Mouse (Mus musculus): ENCODE measurements around the gene Tnfrsf12a.

The Tnfrsf12a gene

DNA sequence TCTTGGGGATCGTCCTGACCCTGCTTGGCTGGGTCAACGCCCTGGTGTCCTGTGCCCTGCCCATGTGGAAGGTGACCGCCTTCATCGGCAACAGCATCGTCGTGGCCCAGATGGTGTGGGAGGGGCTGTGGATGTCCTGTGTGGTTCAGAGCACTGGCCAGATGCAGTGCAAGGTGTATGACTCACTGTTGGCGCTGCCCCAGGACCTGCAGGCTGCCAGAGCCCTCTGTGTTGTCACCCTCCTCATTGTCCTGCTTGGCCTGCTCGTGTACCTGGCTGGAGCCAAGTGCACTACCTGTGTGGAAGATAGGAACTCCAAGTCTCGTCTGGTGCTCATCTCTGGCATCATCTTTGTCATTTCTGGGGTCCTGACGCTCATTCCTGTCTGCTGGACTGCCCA lies 3.8 kb upstream of the Tnfrsf12a start:
- in situ Hi-C loops (cut with MboI; ENCODE audit: low sequenced_read_pairs), result no loop called here

DNA sequence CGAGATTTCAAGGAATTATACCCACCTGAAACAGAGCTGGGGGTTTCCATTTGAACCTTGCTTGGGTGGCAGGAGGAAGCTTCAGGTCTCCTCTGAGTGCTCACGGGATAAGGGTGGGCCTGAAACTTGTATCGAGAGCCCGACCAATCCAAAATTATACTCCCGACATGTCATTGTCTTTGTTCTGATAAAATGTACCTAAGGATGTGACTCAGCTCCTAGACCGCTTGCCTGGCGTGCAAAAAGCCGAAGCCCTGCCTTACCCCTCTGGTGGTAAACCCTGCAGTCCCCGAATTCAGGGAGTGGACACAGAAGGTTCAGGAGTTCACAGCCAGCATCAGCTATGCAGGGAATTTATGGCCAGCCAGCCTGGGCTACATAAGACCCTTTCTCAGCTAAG lies 3.1 kb upstream of the Tnfrsf12a start:
- in situ Hi-C loops (cut with MboI; ENCODE audit: low sequenced_read_pairs), result no loop called here

DNA sequence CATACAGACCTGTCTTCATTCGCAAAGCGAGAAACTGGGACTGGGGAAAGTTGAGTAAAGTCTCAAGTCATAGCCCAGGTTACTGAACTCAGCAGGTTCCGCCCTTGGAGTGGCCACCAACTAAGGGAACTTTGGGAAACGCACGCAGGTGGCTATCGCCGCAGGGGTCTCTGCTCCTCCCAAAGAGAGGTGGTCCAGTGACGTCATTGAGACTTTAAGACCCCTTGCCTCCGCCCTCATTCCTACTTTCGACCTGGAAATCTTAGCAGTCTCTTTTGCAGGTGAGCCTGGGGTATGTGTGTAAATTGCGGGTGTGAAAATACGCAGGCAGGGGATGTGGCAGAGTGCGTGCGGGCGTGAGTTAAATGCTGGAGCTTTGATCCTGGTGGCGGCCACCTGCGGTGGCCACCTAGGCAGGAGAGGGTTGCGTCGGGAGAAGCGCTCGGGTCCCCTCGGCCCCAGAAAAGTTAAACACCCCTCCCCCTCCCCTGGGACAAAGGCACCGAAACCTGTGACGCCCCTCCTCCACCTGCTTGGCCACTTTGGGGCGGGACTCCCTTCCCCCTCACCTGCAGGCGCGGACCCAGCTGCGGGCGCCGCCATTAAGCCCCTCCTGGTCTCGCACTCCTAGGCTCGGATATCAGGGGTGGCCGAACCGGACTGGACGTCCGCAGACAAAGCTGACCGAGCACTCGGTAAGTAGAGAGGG lies 2.0 kb upstream of the Tnfrsf12a start, which contains the start of gene Cldn6:
TSS of gene Cldn6 (plus strand) at position 123 of the 709 bp plus-strand sequence.
- in situ Hi-C loops (cut with MboI; ENCODE audit: low sequenced_read_pairs), result no loop called here

DNA sequence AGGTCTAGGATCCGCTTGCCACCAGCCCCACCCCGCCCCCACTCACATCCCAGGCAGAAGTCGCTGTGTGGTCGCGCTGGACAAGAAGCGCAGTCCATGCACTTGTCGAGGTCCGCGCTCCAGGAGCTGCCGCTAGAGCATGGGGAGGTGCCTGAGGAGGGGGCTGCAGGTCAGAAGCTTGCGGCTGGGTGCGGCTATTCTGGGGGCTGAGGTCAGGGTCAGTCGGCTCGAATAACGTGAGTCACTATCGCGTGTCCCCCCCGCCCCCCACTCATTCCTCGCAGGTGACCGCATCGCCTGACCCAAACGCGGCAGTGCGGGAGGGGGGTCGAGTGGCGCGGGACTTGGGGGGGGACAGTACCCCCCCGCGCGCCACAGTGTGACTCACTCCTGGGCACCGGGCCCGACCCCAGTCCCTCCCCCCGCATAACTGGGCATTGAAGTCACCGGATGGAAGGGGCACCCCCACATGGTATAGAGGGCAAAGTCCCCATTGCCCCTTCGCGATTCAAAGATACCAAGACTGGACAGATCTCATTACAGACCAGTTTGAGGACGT lies 716 bp downstream of the Tnfrsf12a start:
- in situ Hi-C loops (cut with MboI; ENCODE audit: low sequenced_read_pairs), result no loop called here

DNA sequence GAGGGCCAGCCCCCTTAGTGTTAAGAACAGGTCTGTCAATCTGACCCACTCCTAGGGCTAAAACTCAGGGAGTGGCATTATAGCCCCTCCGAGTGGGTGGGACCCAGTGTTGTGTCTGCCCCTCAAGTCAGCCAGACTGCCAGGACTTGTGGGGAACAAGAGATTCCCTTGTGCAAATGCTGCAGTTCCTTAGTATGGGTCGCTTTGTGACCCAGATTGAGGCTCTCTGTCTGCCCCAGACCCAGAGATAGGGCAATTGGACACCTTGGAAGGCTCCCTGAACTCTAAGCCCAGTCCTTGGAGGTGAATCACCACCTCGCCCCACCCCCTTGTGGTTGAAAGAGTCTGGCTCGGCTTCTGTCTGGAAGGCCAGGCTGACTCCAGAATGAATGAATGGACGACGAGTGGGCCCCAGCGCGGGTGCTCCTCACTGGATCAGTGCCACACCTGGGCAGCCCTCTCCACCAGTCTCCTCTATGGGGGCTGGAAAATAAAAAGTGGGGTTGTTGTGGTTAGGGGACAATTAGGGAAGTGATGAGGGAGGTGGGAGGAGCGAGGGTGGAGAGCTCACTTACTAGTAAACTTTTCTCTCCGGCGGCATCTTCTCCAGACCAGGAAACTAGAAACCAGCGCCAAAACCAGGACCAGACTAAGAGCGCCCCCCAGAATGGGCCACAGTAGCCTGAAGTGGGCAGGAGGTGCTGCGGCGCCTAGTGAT lies 1.5 kb downstream of the Tnfrsf12a start:
- in situ Hi-C loops (cut with MboI; ENCODE audit: low sequenced_read_pairs), result no loop called here

DNA sequence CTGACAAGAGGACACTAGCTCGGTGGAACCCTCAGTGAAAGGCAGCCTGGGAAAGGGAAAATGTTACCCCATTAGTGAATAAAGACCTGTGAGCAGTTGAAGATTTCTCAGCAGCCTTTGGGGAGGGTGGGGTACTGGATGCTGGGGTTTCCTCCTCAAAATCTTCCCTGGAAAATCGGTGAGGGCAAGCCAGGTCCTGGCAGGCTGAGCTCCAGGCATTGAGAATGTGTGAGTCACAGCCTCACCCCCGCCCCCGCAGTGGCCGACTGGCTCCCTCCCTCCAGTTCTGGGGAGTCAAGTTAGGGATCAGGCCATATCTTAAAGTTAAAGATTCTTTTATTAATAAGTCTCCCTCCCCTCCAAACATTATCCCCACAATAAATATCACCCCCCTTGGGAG lies 2.1 kb downstream of the Tnfrsf12a start:
- in situ Hi-C loops (cut with MboI; ENCODE audit: low sequenced_read_pairs), result no loop called here

DNA sequence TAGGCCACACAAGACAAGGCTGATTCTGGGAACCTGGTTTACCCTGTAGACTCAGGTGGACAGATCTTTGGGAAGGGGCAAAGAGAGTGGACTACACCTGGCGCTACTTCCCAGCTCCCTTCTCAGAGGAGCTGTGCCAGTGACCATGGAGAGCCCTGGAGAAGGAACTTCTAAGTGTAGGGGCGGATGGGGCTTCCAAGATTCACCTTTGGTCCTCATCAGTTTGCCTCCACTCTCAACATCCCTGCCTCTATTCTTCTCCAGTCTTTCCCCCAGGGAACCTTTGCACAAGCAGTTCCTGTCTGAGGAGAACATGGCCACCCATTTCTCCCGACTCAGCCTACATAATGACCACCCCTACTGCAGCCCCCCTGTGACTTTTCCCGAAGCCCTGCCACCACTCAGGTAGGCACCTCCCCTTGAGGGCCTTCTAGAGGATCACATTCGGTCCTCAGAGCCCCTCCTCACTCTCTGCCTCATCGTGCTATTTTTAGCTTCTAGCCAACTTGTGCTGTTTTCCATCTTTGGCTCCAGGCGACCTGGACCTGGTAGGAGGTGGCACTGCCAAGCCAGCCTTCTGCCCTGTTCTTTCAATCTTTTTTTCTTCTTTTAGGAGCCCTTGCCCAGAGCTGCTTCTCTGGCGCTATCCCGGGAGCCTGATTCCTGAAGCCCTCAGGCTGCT lies 2.9 kb downstream of the Tnfrsf12a start:
- in situ Hi-C loops (cut with MboI; ENCODE audit: low sequenced_read_pairs), result no loop called here

DNA sequence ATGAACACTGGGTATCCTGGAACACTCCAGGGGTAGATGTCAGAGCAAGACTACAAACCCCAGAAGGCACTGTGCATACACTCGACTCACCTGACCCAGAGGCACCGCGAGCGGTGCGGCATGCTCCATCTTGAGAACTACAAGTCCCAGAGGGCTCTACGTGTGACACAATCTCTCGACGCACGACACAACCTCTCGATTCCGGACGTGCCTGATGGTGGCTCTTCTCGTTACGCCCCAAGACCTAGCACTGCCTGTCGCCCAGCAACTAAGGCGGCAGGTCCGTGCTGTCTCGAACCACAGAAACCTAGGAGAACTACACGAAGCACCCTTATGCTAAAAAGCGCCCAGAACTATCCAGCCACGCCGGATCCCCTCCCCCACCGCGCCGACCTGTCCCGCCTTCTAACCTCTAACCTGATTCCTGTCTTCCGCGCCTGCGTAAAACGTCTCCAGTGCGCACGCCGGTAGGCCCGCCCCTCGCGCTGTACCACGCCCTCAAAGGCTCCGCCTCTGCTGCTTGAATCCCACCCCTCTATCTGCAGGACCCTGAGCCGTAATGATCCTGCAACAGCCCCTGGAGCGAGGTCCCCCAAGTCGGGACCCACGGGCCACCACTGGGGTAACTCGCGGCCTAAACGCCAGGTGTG lies 3.7 kb downstream of the Tnfrsf12a start, which contains the start of the genes Hcfc1r1 and Thoc6:
TSS of gene Hcfc1r1 (plus strand) at position 173 of the 650 bp plus-strand sequence.
TSS of gene Thoc6 (minus strand) at position 459 of the 650 bp plus-strand sequence.
- in situ Hi-C loops (cut with MboI; ENCODE audit: low sequenced_read_pairs), result no loop called here

DNA sequence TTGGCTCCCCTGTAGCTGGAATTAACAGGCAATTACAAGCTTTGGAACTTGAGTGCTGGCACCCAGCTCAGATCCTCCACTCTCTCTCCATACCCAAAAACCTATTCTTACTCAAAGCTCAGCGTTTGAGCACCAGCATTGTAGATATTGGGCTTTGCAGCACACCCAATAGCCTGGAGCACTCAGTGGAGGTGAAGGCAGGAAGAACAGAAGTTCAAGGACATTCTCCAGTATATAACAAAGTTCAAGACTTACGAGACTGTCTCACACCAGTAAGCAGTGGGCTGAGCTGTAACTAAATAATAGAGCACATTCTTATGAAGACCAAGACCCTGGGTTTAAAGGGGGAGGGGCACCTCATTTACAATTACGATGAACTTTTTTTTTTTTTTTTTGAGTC lies 4.5 kb downstream of the Tnfrsf12a start:
- in situ Hi-C loops (cut with MboI; ENCODE audit: low sequenced_read_pairs), result no loop called here

DNA sequence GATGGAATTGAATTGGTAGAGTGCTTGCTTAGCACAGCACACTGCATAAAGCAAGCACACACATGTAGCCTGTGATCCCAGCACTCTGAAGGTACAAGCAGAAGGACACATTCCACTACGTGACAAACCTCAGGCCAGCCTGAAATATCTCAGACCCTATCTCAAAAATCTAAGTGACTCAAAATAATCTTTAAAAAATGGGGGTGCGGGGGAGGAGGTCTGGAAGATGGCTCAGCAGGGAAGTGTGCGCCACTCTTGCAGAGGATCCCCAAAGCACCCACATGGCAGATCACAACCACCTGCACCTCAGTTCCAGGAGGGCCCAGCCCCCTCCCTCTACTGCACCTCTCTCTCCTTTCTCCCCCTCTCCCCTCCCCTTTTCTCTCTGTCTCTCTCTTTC lies 5.7 kb downstream of the Tnfrsf12a start:
- in situ Hi-C loops (cut with MboI; ENCODE audit: low sequenced_read_pairs), result no loop called here

DNA sequence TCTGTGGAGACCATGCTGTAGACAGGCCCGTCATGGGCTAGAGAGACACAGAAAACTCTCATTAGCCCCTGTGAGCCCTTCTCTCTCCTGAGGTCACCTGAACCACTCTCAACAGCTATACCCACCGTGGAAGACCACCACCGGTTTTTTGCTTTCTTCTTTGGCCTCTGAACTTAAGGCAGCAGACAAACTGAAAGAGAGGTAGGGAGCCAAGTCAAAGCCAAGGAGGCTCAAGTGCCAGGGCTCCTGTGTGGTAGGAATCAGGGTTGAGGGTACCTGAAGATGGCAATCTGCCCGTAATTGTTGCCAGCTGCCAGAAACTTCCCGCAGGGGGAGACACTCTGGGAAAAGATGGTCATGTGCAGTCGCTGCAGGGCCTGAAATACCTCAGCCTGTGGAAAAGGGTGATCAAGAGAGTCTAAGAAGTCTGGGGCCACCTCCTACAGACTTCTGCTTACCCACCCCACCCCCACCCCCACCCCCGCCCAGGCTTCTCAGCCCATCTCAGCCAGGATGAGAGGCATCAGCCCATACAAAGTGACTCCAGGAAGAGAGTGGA lies 6.7 kb downstream of the Tnfrsf12a start:
- in situ Hi-C loops (cut with MboI; ENCODE audit: low sequenced_read_pairs), result no loop called here

DNA sequence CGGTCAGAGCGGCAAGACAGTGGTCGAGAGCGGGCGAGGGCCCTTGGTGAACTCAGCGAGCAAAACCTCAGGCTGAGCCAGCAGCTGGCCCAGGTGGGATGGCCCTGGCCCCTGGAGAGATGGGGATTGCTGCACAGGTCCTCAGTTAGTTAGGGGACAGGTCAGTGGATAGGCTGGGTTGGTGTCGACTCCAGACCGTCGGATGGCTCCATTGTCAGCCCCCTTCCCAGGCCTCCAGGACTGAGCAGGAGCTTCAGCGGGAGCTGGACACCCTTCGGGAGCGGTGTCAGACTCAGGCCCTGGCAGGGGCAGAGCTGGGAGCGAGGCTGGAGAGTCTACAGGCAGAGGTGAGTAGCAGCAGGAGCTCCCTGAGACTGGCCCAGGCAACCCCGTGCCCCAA lies 11.8 kb downstream of the Tnfrsf12a start:
- in situ Hi-C loops (cut with MboI; ENCODE audit: low sequenced_read_pairs), result no loop called here

DNA sequence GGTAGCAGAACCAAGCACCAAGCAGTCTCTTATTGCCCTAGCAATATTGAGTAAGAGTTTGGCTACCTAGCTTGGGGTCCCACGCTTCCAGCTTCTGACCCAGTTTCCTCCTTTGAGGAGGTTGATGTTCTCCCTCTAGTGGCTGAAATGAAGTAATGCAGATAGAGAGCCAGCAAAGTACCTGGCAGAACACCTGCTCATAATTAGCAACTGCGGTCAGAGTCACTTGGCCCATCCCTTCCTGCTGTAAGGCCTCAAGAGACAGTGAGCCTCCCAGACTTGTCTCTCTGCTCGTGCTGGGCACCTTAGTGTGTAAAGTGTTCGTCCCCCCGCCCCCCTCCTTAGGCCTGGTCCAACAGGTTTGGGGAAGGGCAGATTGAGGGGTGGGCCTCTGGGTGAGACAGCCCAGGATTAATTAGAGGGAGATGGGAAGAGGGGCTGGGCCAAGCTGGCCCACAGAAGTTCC lies 12.7 kb downstream of the Tnfrsf12a start:
- in situ Hi-C loops (cut with MboI; ENCODE audit: low sequenced_read_pairs), result no loop called here

DNA sequence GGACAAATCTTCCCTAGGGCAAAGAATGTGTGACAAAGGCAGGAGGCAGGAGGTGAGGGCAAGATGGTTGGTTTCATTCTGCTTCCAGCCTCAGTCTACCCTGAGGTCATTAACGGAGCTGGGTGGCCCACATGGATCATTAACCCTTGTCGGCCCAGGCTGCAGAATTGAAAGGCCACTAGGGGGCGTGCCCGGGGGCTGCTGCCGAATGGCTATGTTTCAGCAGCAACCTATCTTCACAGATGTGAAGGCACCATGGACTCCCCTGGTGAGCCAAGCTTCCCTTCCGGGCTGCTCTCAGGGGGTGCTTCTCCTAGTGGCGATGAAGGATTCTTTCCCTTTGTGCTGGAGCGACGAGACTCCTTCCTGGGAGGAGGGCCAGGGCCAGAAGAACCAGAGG lies 15.7 kb downstream of the Tnfrsf12a start:
- in situ Hi-C loops (cut with MboI; ENCODE audit: low sequenced_read_pairs), result no loop called here

DNA sequence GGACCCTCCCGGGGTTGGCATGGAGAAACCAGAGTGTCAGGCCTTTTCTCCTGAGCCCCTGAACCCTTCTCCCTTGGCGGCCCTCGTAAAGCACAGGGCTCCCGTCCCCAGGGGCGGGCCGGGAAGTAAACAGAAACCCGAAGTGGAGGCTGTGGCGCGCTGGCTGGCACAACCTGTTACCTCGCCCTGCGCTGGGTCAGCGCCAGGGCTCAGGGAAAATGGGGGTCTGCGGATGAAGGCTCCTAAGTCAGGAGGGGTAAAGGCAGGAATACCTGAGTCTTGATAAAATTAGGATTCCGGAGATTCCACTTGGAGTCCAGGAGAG lies 16.4 kb downstream of the Tnfrsf12a start:
- in situ Hi-C loops (cut with MboI; ENCODE audit: low sequenced_read_pairs), result no loop called here

DNA sequence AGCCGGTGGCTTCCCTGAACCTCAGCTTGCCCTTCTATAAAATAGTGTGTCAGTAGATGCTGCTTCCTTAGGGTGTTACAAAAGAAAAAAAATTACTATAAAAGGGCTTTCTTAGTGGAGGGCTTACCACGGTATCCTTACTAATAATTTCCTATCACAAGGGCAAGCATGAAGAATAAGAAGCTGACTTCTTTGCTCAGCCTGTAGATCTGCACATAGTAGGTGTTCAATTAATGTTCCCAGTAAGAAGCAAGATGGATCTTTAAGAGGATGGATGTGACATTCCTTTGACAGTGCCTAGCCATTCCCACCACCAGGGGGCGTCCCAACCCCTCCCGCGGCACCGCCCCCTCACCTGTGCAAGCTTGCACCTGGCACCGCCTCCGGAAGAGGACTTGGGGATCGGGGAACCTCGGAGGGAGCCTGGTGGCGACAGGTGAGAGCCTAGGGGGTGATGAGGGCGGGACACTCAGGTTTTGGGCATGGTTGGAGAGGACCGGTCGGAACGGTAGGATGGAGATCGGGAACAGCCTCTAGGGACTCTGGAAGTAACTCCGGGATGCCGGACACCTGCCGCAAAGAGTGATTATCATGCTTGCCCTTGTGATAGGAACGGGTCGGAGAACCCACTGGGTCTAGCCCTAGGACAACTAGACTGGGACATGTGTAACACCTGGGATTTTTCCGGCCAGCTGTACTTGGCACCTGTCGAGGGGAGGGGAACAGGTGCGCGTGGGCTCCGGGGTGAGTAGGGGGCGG lies 17.0 kb downstream of the Tnfrsf12a start, which contains the start of gene Bicdl2:
TSS of gene Bicdl2 (plus strand) at position 390 of the 759 bp plus-strand sequence.
- in situ Hi-C loops (cut with MboI; ENCODE audit: low sequenced_read_pairs), result no loop called here

DNA sequence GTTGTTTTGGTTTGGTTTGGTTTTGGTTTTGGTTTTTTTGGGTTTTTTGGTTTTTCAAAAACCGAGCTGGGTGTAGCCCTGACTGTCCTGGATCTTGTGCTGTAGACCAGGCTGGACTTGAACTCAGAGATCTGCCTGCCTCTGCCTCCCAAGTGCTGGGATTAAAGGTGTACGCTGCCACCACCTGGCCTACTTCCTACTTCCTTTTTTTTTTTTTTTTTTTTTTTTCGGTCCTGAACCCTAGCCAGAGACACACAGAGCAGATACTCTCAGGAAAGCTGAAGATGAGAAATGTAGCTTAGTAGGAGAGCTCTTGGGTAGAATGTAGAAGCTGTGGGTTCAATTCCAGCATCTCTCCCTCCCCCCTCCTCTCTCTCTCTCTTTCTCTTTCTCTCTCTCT lies 18.8 kb downstream of the Tnfrsf12a start:
- in situ Hi-C loops (cut with MboI; ENCODE audit: low sequenced_read_pairs), result no loop called here

DNA sequence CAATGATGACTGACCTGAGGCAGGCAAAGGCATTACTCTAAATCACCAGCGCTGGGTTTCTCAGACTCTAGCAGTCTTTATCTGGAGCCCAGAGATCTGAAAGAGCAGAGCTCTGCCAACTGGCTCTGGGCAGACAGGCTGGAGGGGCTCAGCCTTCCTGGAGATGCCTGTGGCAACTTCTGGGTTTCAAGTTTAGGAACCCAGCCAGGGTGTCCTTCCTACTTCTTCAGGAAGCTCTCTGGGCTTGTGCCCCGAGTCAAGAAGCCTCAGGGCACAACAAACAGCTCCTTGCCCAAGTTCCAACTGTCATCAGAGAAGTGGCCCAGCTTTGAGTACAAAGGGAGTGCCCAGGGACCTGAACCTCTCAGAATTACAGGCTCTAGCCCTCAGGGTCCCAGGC lies 22.9 kb downstream of the Tnfrsf12a start:
- in situ Hi-C loops (cut with MboI; ENCODE audit: low sequenced_read_pairs), result no loop called here

DNA sequence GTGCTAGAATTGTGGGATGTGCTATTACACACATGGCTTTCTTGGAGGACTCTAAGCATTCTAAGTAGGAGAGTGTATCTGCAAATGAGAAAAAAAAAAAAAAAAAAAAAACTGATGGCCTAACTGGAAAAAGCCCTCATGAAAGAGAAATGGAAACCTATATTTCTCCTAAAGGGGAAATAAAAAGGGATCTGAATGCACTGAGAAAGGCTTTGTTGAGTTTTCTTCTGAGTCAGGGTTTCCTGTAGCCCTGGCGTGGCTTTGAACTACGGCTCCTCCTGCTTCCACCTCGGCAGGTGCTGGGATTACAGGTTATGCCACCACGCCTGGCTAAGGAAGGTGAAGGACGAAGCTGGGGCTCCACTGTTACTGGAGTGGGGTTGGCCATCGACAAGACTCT lies 23.3 kb downstream of the Tnfrsf12a start:
- in situ Hi-C loops (cut with MboI; ENCODE audit: low sequenced_read_pairs), result no loop called here

DNA sequence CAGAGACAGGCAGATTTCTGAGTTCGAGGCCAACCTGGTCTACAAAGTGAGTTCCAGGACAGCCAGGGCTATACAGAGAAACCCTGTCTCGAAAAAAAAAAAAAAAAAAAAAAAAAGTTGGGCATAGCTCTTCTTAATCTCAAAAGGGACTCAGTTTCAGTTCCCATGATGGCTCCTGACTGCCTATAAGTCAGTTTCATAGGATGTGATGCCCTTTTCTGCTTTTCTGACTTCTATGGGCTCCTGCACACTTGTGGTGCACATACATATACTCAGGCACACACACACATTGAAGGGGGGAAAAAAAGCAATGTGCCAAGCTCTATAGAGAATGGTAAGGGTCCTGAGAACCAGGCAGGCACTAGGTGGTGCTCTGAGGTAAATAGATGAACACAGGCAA lies 23.9 kb downstream of the Tnfrsf12a start:
- in situ Hi-C loops (cut with MboI; ENCODE audit: low sequenced_read_pairs), result no loop called here
